Mouse (Mus musculus): ENCODE measurements around the gene Cmbl. TPM values are rescaled to one million over a fixed set of nuclear protein-coding genes. Genes with fewer than 3 reads are reported as not detected.

Cmbl gene
- polyA plus RNA-seq, 1 experiment, result 9.2 TPM

DNA sequence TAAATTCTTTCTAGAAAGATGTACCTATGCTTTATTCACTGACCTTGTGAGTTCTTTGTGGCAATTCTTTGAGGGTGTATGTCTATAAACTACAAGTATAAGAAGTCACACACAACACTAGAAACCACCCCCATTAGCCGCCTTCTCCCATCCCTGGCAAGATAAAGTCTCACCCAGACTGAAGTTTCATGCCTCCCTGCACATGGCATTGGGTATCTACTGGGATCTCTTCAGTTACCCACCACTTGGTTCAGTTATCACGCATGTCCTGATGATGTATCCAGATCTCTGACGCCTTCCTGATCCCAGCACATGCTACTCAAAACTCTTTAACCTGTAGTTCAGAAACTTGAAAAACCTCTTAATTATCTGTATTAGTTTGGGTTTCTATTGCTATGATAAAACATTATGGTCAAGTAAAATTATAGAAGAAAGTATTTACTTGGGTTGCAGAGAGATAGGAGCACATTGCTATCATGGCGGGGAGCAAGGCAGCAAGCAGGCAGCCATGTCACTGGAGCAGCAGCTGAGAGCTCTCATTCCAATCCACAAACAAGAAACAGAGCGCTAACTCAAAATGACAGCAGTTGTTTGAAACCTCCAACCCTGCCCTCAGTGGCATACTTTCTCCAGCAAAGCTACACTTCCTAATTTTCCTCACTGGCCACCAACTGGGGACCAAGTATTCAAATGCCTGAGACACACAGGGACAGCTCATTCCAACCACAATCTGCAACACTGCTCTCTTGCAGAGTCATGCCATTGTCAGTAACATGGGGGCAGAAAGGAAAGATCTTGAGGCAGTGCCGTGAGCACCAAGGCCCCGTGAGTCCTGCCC lies 30.5 kb upstream of the Cmbl start:
- 87% methylated on average over 7 of the region's 7 CpGs for WGBS
- H3K4me3 ChIP-seq (ENCODE audit: control insufficient read depth, insufficient read depth, low read length), result no peak overlapping the region
- DNase-seq, result no peak
- H3K36me3 ChIP-seq (ENCODE audit: control insufficient read depth, insufficient read depth, low read length), result no peaks in the 10 kb centered on the region
- H3K4me1 ChIP-seq (replicated peaks; ENCODE audit: control insufficient read depth, insufficient read depth, low read length), result peaks cover 5% of the 10 kb centered on the region; the same call in 1 of the 2 replicates
- H3K27me3 ChIP-seq (ENCODE audit: control insufficient read depth, insufficient read depth, low read length), result no peaks in the 10 kb centered on the region
- H3K27ac ChIP-seq (ENCODE audit: control insufficient read depth, insufficient read depth, low read length), result no peak overlapping the region
- TF ChIP-seq POLR2A (IDR thresholded peaks at IDR 0.05; ENCODE audit: control insufficient read depth, extremely low read depth, insufficient read depth, low read length, poor library complexity), result no peak
- no peak for TF ChIP-seq CTCF (IDR thresholded peaks at IDR 0.05; ENCODE audit: borderline replicate concordance, control insufficient read depth, extremely low read depth, insufficient read depth, low read length, poor library complexity)

DNA sequence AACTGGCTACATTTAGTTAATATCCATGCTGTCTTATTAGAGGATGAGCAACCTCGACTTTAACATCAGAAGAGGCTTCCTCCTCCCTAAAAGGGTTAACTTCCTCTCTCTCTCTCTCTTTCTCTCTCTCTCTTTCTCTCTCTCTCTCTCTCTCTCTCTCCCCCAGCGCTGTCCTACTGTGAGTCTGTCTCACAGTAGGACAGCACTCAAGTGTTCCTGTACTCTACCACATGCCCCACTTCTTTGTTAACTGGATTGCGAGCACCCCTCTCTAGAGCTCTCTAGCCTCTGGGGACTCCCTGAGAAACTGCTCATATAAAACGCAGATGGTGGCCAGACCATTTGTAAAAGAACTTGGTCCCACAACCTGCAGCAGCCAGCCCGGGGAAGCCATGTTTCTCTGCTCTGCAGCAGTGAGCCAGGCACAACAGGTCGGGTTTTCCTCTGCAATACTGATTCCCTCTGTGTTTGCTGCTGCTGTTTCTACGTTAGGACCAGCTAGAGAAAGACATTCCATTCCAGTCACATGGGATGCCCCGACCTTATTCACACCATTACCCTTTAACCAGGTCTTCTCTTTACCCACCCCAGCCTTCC lies 29.8 kb upstream of the Cmbl start:
- peaks cover 5% of the 10 kb centered on the region; the same call in 1 of the 2 replicates for H3K4me1 ChIP-seq (replicated peaks; ENCODE audit: control insufficient read depth, insufficient read depth, low read length)
- no peak overlapping the region for H3K4me3 ChIP-seq (ENCODE audit: control insufficient read depth, insufficient read depth, low read length)
- H3K27ac ChIP-seq (ENCODE audit: control insufficient read depth, insufficient read depth, low read length), result no peak overlapping the region
- no peaks in the 10 kb centered on the region for H3K27me3 ChIP-seq (ENCODE audit: control insufficient read depth, insufficient read depth, low read length)
- H3K36me3 ChIP-seq (ENCODE audit: control insufficient read depth, insufficient read depth, low read length), result no peaks in the 10 kb centered on the region
- no peak for DNase-seq
- WGBS, result 56% methylated on average over 8 of the region's 8 CpGs
- TF ChIP-seq CTCF (IDR thresholded peaks at IDR 0.05; ENCODE audit: borderline replicate concordance, control insufficient read depth, extremely low read depth, insufficient read depth, low read length, poor library complexity), result no peak
- TF ChIP-seq POLR2A (IDR thresholded peaks at IDR 0.05; ENCODE audit: control insufficient read depth, extremely low read depth, insufficient read depth, low read length, poor library complexity), result no peak

DNA sequence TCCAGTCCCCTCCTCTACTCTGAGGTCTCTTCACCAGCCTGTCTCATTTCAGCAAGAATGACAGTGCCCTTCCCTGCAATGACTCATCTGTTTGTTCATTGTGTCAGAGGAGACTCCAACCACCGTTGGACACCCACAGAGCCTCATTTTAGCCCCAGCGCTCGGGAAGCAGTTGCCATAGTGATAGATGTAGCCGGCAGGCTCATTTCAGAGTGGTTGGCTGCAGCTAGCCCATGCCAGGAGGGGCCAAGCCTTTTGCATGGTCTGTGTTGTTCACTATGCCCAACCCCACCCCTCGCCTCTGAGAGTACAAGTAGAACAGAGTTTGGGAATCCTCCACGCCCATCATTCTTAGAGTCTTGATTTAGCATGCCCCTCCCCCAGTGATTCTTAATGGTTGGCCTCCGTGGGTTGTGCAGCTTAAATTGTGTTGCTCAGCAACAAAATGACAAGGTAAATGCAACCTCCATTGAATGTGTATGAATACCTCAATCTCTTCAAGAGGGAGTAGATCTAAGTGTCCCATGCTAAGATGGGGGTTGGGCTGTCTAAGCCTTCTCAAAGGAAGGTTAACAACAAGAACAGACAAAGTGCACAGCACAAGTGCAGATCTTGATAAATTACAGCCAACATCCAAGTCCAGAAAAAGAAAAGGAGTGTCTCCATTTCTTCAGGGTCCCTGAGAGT lies 29.0 kb upstream of the Cmbl start:
- no peaks in the 10 kb centered on the region for H3K27me3 ChIP-seq (ENCODE audit: control insufficient read depth, insufficient read depth, low read length)
- no peak for TF ChIP-seq CTCF (IDR thresholded peaks at IDR 0.05; ENCODE audit: borderline replicate concordance, control insufficient read depth, extremely low read depth, insufficient read depth, low read length, poor library complexity)
- 48% methylated on average over 7 of the region's 7 CpGs for WGBS
- no peak overlapping the region for H3K27ac ChIP-seq (ENCODE audit: control insufficient read depth, insufficient read depth, low read length)
- H3K4me3 ChIP-seq (ENCODE audit: control insufficient read depth, insufficient read depth, low read length), result no peak overlapping the region
- no peak for DNase-seq
- no peaks in the 10 kb centered on the region for H3K36me3 ChIP-seq (ENCODE audit: control insufficient read depth, insufficient read depth, low read length)
- H3K4me1 ChIP-seq (replicated peaks; ENCODE audit: control insufficient read depth, insufficient read depth, low read length), result peaks cover 5% of the 10 kb centered on the region; the same call in 1 of the 2 replicates

DNA sequence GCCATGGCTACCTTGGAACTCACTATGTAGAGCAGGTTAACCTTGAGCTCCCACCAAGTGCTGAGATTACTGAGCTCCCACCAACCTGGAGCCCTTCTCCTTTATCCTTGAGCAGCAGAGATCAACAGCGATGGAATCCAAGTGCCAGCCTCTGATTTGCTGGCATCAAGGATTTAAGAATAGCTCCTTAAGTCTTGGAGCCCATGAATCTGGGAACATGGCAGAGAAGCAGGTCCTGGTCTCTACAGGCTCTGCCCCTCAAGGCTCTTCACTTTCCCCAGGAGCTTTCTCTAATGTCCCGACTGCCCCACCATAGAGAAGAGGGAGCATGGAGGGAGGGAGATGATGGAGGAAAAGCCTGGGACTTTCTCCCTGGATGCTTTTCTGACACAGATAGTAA lies 27.5 kb upstream of the Cmbl start:
- no peak overlapping the region for H3K4me3 ChIP-seq (ENCODE audit: control insufficient read depth, insufficient read depth, low read length)
- 95% methylated on average over 2 of the region's 2 CpGs for WGBS
- no peaks in the 10 kb centered on the region for H3K27me3 ChIP-seq (ENCODE audit: control insufficient read depth, insufficient read depth, low read length)
- TF ChIP-seq CTCF (IDR thresholded peaks at IDR 0.05; ENCODE audit: borderline replicate concordance, control insufficient read depth, extremely low read depth, insufficient read depth, low read length, poor library complexity) (no peak), POLR2A (IDR thresholded peaks at IDR 0.05; ENCODE audit: control insufficient read depth, extremely low read depth, insufficient read depth, low read length, poor library complexity) (no peak)
- no peak overlapping the region for H3K27ac ChIP-seq (ENCODE audit: control insufficient read depth, insufficient read depth, low read length)
- peaks cover 10% of the 10 kb centered on the region for H3K4me1 ChIP-seq (replicated peaks; ENCODE audit: control insufficient read depth, insufficient read depth, low read length)
- DNase-seq, result no peak
- no peaks in the 10 kb centered on the region for H3K36me3 ChIP-seq (ENCODE audit: control insufficient read depth, insufficient read depth, low read length)

DNA sequence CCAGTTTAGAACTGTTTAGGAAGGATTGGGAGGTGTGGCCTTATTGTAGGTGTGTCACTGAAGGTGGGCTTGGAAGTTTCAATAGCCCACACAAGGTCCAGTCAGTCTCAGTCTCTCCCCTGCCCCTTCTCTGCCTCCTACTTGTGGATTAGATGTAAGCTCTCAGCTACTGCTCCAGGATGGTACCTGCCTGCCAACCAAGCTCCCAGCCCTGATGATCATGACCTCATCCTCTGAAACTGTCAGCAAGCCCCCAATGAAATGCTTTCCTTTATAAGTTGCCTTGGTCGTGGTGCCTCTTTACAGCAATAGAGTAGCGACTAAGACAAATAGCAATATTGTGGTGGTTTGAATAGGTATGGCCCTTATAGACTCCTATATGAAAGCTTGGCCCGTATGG lies 26.8 kb upstream of the Cmbl start:
- Histone ChIP-seq H3K4me3 (ENCODE audit: control insufficient read depth, insufficient read depth, low read length) (no peak overlapping the region), H3K27me3 (ENCODE audit: control insufficient read depth, insufficient read depth, low read length) (no peaks in the 10 kb centered on the region), H3K4me1 (replicated peaks; ENCODE audit: control insufficient read depth, insufficient read depth, low read length) (peaks cover 8% of the 10 kb centered on the region), H3K36me3 (ENCODE audit: control insufficient read depth, insufficient read depth, low read length) (no peaks in the 10 kb centered on the region), H3K27ac (ENCODE audit: control insufficient read depth, insufficient read depth, low read length) (no peak overlapping the region)
- 94% methylated on average over 3 of the region's 3 CpGs for WGBS
- no peak for DNase-seq
- TF ChIP-seq POLR2A (IDR thresholded peaks at IDR 0.05; ENCODE audit: control insufficient read depth, extremely low read depth, insufficient read depth, low read length, poor library complexity) (no peak), CTCF (IDR thresholded peaks at IDR 0.05; ENCODE audit: borderline replicate concordance, control insufficient read depth, extremely low read depth, insufficient read depth, low read length, poor library complexity) (no peak)

DNA sequence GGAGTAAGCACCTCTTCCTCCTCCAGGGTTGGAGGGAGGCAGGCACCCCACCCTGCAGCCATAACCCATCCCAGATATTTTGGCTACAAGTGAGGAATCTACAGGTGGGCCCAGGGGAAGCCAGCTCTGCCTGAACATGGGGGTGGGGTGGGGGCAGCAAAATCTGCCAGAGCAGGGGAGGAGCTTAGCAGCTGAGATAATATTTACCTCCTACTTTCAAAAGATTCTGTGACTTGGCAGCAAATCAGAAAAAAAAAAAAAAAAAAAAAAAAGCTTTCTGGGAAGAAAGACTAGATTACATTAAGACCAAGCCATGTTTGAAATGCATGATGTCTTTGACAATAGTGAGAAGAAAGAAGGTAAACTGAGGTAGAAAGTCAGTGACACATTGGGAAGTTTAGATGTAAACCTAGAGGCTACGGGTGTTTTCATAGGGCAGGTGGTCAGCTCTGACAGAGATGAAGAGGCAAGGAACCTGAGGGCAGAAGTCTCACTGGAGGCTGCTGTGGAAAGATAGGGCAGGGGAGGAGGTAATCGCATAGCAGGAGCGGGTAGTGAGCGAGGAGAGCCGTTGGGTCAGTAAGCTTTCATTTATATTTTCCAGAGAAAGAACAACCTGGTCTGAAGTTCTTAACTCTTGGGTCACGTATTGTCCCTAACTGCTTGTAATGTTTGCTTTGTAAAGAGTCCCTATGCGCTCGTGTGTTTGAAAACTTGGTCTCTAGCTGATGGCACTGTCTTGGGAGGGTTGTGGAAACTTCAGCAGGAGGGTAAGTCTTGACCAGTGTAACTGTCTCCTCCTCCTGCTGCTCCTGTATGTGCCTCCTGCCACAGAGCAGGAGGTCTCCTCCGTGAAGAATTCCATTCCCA lies 25.3 kb upstream of the Cmbl start:
- Histone ChIP-seq H3K27ac (ENCODE audit: control insufficient read depth, insufficient read depth, low read length) (no peak overlapping the region), H3K4me3 (ENCODE audit: control insufficient read depth, insufficient read depth, low read length) (no peak overlapping the region), H3K36me3 (ENCODE audit: control insufficient read depth, insufficient read depth, low read length) (no peaks in the 10 kb centered on the region), H3K27me3 (ENCODE audit: control insufficient read depth, insufficient read depth, low read length) (no peaks in the 10 kb centered on the region), H3K4me1 (replicated peaks; ENCODE audit: control insufficient read depth, insufficient read depth, low read length) (peaks cover 8% of the 10 kb centered on the region)
- WGBS, result 90% methylated on average over 9 of the region's 9 CpGs
- DNase-seq, result no peak
- TF ChIP-seq POLR2A (IDR thresholded peaks at IDR 0.05; ENCODE audit: control insufficient read depth, extremely low read depth, insufficient read depth, low read length, poor library complexity) (no peak), CTCF (IDR thresholded peaks at IDR 0.05; ENCODE audit: borderline replicate concordance, control insufficient read depth, extremely low read depth, insufficient read depth, low read length, poor library complexity) (no peak)

All from thymus, adult 2 months (tissue).